Mouse (Mus musculus) ES-Bruce4 (cell line): ENCODE data around the gene Atxn1. TPM values are rescaled to one million over a fixed set of nuclear protein-coding genes. Genes with fewer than 3 reads are reported as not detected.

Experiments used
- H3K27ac ChIP-seq: 2 replicates; pipeline ENCODE4 v1.5.1; 2012; ENCODE audit warnings: low read length, inconsistent platforms; ENCODE audit not compliant: insufficient read depth
- H3K27me3 ChIP-seq: 2 replicates; pipeline ENCODE4 v1.6.1; 2012; ENCODE audit warnings: mild to moderate bottlenecking, low read length, inconsistent platforms; ENCODE audit not compliant: control insufficient read depth, poor library complexity, insufficient read depth, severe bottlenecking
- H3K36me3 ChIP-seq: 2 replicates; pipeline ENCODE4 v1.6.1; 2012; ENCODE audit warnings: inconsistent platforms, mild to moderate bottlenecking, low read length, moderate library complexity; ENCODE audit not compliant: control insufficient read depth, poor library complexity, insufficient read depth, severe bottlenecking
- H3K4me1 ChIP-seq: one replicate; pipeline ENCODE4 v1.8.1; 2011; ENCODE audit warnings: low read length; ENCODE audit not compliant: control insufficient read depth, insufficient read depth
- H3K4me3 ChIP-seq: 2 replicates; pipeline ENCODE4 v1.5.1; 2011; ENCODE audit warnings: low read depth, mild to moderate bottlenecking, low read length
- H3K9ac ChIP-seq: 2 replicates; pipeline ENCODE4 v1.6.1; 2012; ENCODE audit warnings: low read depth, mild to moderate bottlenecking, inconsistent platforms; ENCODE audit not compliant: poor library complexity, severe bottlenecking
- H3K9me3 ChIP-seq: replicated peaks from 2 replicates; pipeline ENCODE4 v1.6.1; 2012; ENCODE audit warnings: mild to moderate bottlenecking, low read length, inconsistent platforms; ENCODE audit not compliant: control insufficient read depth, poor library complexity, insufficient read depth, severe bottlenecking
- CTCF ChIP-seq: IDR thresholded peaks from one replicate; pipeline ENCODE4 v1.8.1; 2011; ENCODE audit warnings: low read depth, low read length
- EP300 ChIP-seq: IDR thresholded peaks from 2 replicates; pipeline ENCODE4 v1.6.1; 2011; ENCODE audit warnings: low read depth, low read length; ENCODE audit not compliant: insufficient read depth
- POLR2A ChIP-seq: IDR thresholded peaks from one replicate; pipeline ENCODE4 v1.8.1; 2011; ENCODE audit warnings: low read length; ENCODE audit not compliant: insufficient read depth
- polyA plus RNA-seq: library from polyadenylated mRNA; stranded (reverse); fragments of >200 nt; gene quantifications from 2 replicates; pipeline ENCODE4 v1.2.4, GENCODE M21; 2011; ENCODE audit warnings: low read depth; ENCODE audit not compliant: missing spikeins, insufficient read depth, insufficient read length

Atxn1 gene
- polyA plus RNA-seq, 1 experiment, result 10.1 TPM

- TF ChIP-seq CTCF (no peak), EP300 (no peak), POLR2A (no peak)
Measured at GRCm38 (mm10) chr13:45620687-45621086, 344.1 kb downstream of the Atxn1 start.

GRCm38 (mm10) chr13:45620281-45620680 is 344.5 kb downstream of the Atxn1 start:
- no peaks in the 10 kb centered on the region for H3K36me3 ChIP-seq
- no peak overlapping the region for H3K27ac ChIP-seq
- H3K9me3 ChIP-seq, result peaks cover 10% of the 10 kb centered on the region
- no peak overlapping the region for H3K9ac ChIP-seq
- H3K4me3 ChIP-seq, result no peak overlapping the region
- H3K27me3 ChIP-seq, result no peaks in the 10 kb centered on the region
- H3K4me1 ChIP-seq, result no peaks in the 10 kb centered on the region
- TF ChIP-seq POLR2A (no peak), EP300 (no peak), CTCF (no peak)

More at GRCm38 (mm10) chr13:45620687-45621086, 344.1 kb downstream of the Atxn1 start:
- H3K4me3 ChIP-seq, result no peak overlapping the region
- H3K27ac ChIP-seq, result no peak overlapping the region
- H3K4me1 ChIP-seq, result no peaks in the 10 kb centered on the region
- H3K36me3 ChIP-seq, result no peaks in the 10 kb centered on the region
- H3K9me3 ChIP-seq, result peaks cover 10% of the 10 kb centered on the region
- H3K9ac ChIP-seq, result no peak overlapping the region
- H3K27me3 ChIP-seq, result no peaks in the 10 kb centered on the region

- Histone ChIP-seq H3K9ac (no peak overlapping the region), H3K36me3 (no peaks in the 10 kb centered on the region), H3K27me3 (no peaks in the 10 kb centered on the region), H3K4me3 (no peak overlapping the region), H3K4me1 (no peaks in the 10 kb centered on the region), H3K9me3 (no peaks in the 10 kb centered on the region), H3K27ac (no peak overlapping the region)
- TF ChIP-seq CTCF (no peak), EP300 (no peak), POLR2A (no peak)
Measured at GRCm38 (mm10) chr13:45617988-45618387, 346.8 kb downstream of the Atxn1 start.

GRCm38 (mm10) chr13:45614762-45615161 is 350.0 kb downstream of the Atxn1 start:
- H3K27ac ChIP-seq, result no peak overlapping the region
- H3K9me3 ChIP-seq, result no peaks in the 10 kb centered on the region
- no peak overlapping the region for H3K4me3 ChIP-seq
- H3K4me1 ChIP-seq, result no peaks in the 10 kb centered on the region
- no peaks in the 10 kb centered on the region for H3K36me3 ChIP-seq
- H3K9ac ChIP-seq, result no peak overlapping the region
- no peak for TF ChIP-seq EP300
- TF ChIP-seq CTCF, result no peak
- no peak for TF ChIP-seq POLR2A
- no peaks in the 10 kb centered on the region for H3K27me3 ChIP-seq

- H3K4me3 ChIP-seq, result no peak overlapping the region
- no peaks in the 10 kb centered on the region for H3K4me1 ChIP-seq
- H3K9me3 ChIP-seq, result peaks cover 3% of the 10 kb centered on the region; the same call in 1 of the 2 replicates
- H3K9ac ChIP-seq, result no peak overlapping the region
- H3K27me3 ChIP-seq, result no peaks in the 10 kb centered on the region
- TF ChIP-seq CTCF (peak; percentile 33), EP300 (no peak), POLR2A (no peak)
- no peak overlapping the region for H3K27ac ChIP-seq
- H3K36me3 ChIP-seq, result no peaks in the 10 kb centered on the region
Measured at GRCm38 (mm10) chr13:45613346-45613745, 351.5 kb downstream of the Atxn1 start.

GRCm38 (mm10) chr13:45611554-45611953 is 353.3 kb downstream of the Atxn1 start:
- no peak overlapping the region for H3K27ac ChIP-seq
- no peaks in the 10 kb centered on the region for H3K36me3 ChIP-seq
- no peak overlapping the region for H3K4me3 ChIP-seq
- TF ChIP-seq EP300, result no peak
- TF ChIP-seq POLR2A, result no peak
- TF ChIP-seq CTCF, result no peak
- H3K9me3 ChIP-seq, result peaks cover 3% of the 10 kb centered on the region; the same call in 1 of the 2 replicates
- no peak overlapping the region for H3K9ac ChIP-seq
- no peaks in the 10 kb centered on the region for H3K27me3 ChIP-seq
- H3K4me1 ChIP-seq, result no peaks in the 10 kb centered on the region
